19 mouse cellular contexts compared by ENCODE assay signal in the genomic region with DNA sequence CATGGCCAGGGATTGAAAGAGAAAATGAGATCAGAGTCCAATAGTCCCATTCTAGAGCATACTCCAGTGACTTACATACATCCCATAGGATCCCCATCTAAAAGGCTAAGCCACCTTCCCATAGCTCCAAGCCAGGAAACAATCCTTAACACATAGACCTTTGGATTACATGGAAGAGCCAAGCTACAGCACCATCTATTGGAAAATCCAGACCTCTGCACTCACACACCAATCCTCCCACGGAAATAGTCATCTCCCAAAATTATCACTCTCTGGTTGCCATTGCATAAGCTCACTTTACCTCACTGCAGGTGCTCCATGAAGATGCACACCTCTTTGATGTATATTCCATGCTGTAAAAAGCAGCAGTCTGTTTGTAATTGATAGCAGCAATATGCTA.
DNase-seq lines count a peak whose midpoint lies in the region; ATAC-seq and TF ChIP-seq lines count a peak whose summit lies in the region.
"Had no signal": no experiment of that assay in that cellular context is flagged by ENCODE, and none has a peak within 500 bp of the region (broad histone marks: within the 10 kb centered on the region; RNA-seq: fewer than 3 reads in every experiment).

No protein-coding gene starts in this region.

- no peaks in the 10 kb centered on the region for H3K27me3 ChIP-seq in intestine, postnatal 0 days (replicated peaks; ENCODE audit: control insufficient read depth, insufficient read depth, low read length)
- H3K27me3 ChIP-seq in intestine, embryonic 16.5 days (replicated peaks; ENCODE audit: control insufficient read depth, insufficient read depth, low read length) = no peaks in the 10 kb centered on the region
- H3K27me3 ChIP-seq in midbrain, postnatal 0 days (ENCODE audit: insufficient read depth, low read length) = no peaks in the 10 kb centered on the region
- H3K27me3 ChIP-seq in midbrain, embryonic 11.5 days (ENCODE audit: control insufficient read depth, insufficient read depth, low read length) = no peaks in the 10 kb centered on the region
- H3K27me3 ChIP-seq: megakaryocyte, embryonic 14.5 days had no signal

- 61% methylated on average over 1 of the region's 1 CpGs for WGBS in intestine, postnatal 0 days
- WGBS in intestine, embryonic 16.5 days = 50% methylated on average over 1 of the region's 1 CpGs
- 60% methylated on average over 1 of the region's 1 CpGs for WGBS in midbrain, postnatal 0 days
- 76% methylated on average over 1 of the region's 1 CpGs for WGBS in midbrain, embryonic 11.5 days

- TF ChIP-seq POLR2A in cortical plate, adult 2 months (IDR thresholded peaks at IDR 0.05; ENCODE audit: extremely low read depth, insufficient read depth, low read length) = no peak

- ATAC-seq in intestine, postnatal 0 days = no peak
- ATAC-seq in intestine, embryonic 16.5 days = no peak
- no peak for ATAC-seq in midbrain, postnatal 0 days (ENCODE audit: low FRiP score)
- ATAC-seq in midbrain, embryonic 11.5 days (ENCODE audit: low FRiP score) = no peak
- ATAC-seq: forebrain, embryonic 14.5 days; midbrain, embryonic 16.5 days had no signal

- H3K36me3 ChIP-seq in intestine, postnatal 0 days (ENCODE audit: control insufficient read depth, insufficient read depth) = no peaks in the 10 kb centered on the region
- H3K36me3 ChIP-seq in intestine, embryonic 16.5 days (ENCODE audit: control insufficient read depth, insufficient read depth, low read length) = no peaks in the 10 kb centered on the region
- no peaks in the 10 kb centered on the region for H3K36me3 ChIP-seq in midbrain, postnatal 0 days (ENCODE audit: insufficient read depth, low read length)
- H3K36me3 ChIP-seq in midbrain, embryonic 11.5 days (ENCODE audit: control insufficient read depth, insufficient read depth, low read length) = no peaks in the 10 kb centered on the region

- H3K9me3 ChIP-seq in intestine, postnatal 0 days (ENCODE audit: control insufficient read depth) = no peaks in the 10 kb centered on the region
- H3K9me3 ChIP-seq in intestine, embryonic 16.5 days (ENCODE audit: control insufficient read depth, low read length) = no peaks in the 10 kb centered on the region
- H3K9me3 ChIP-seq in midbrain, postnatal 0 days (ENCODE audit: low read length) = no peaks in the 10 kb centered on the region
- no peaks in the 10 kb centered on the region for H3K9me3 ChIP-seq in midbrain, embryonic 11.5 days (ENCODE audit: control insufficient read depth, low read length)
- H3K9me3 ChIP-seq: megakaryocyte, embryonic 14.5 days had no signal

- H3K4me3 ChIP-seq in intestine, postnatal 0 days (ENCODE audit: low read depth, low read length) = no peak overlapping the region
- no peak overlapping the region for H3K4me3 ChIP-seq in intestine, embryonic 16.5 days (ENCODE audit: low read length)
- H3K4me3 ChIP-seq in midbrain, postnatal 0 days (ENCODE audit: low read depth, low read length) = no peak overlapping the region
- H3K4me3 ChIP-seq in midbrain, embryonic 11.5 days (ENCODE audit: low read depth, low read length) = no peak overlapping the region
- no peak overlapping the region for H3K4me3 ChIP-seq in cortical plate, adult 2 months (ENCODE audit: insufficient read depth, low read length)
- H3K4me3 ChIP-seq: megakaryocyte, embryonic 14.5 days had no signal

- H3K9ac ChIP-seq in intestine, postnatal 0 days (ENCODE audit: low read depth, low read length) = no peak overlapping the region
- H3K9ac ChIP-seq in intestine, embryonic 16.5 days (ENCODE audit: low read depth, low read length) = no peak overlapping the region
- H3K9ac ChIP-seq in midbrain, postnatal 0 days (replicated peaks; ENCODE audit: low read length, poor library complexity, severe bottlenecking) = no peak overlapping the region
- no peak overlapping the region for H3K9ac ChIP-seq in midbrain, embryonic 11.5 days (ENCODE audit: low read length)
- H3K9ac ChIP-seq: hindbrain, embryonic 14.5 days had no signal

- peak; percentile 44 for TF ChIP-seq CTCF in intestine, postnatal 0 days (IDR thresholded peaks at IDR 0.05; ENCODE audit: low read depth)
- peak; percentile 57 for TF ChIP-seq CTCF in midbrain, postnatal 0 days (IDR thresholded peaks at IDR 0.05)
- peak; percentile 30; the same call in 1 of the 2 replicates for TF ChIP-seq CTCF in cortical plate, adult 2 months (IDR thresholded peaks at IDR 0.05; ENCODE audit: extremely low read depth, insufficient read depth, low read length)

- no peak overlapping the region for H3K4me2 ChIP-seq in intestine, postnatal 0 days (replicated peaks; ENCODE audit: low read depth)
- no peak overlapping the region for H3K4me2 ChIP-seq in intestine, embryonic 16.5 days (ENCODE audit: low read depth, low read length)
- H3K4me2 ChIP-seq in midbrain, postnatal 0 days (ENCODE audit: low read depth, low read length, poor library complexity, severe bottlenecking) = no peak overlapping the region
- H3K4me2 ChIP-seq in midbrain, embryonic 11.5 days = no peak overlapping the region
- H3K4me2 ChIP-seq: hindbrain, embryonic 14.5 days had no signal

- no peaks in the 10 kb centered on the region for H3K4me1 ChIP-seq in intestine, postnatal 0 days (replicated peaks; ENCODE audit: control insufficient read depth, insufficient read depth, low read length)
- no peaks in the 10 kb centered on the region for H3K4me1 ChIP-seq in intestine, embryonic 16.5 days (ENCODE audit: control insufficient read depth, insufficient read depth, low read length)
- no peaks in the 10 kb centered on the region for H3K4me1 ChIP-seq in midbrain, postnatal 0 days (ENCODE audit: insufficient read depth, low read length)
- no peaks in the 10 kb centered on the region for H3K4me1 ChIP-seq in midbrain, embryonic 11.5 days (ENCODE audit: control insufficient read depth, insufficient read depth, low read length)
- H3K4me1 ChIP-seq in cortical plate, adult 2 months (ENCODE audit: control insufficient read depth, insufficient read depth, low read length) = no peaks in the 10 kb centered on the region
- H3K4me1 ChIP-seq: megakaryocyte, embryonic 14.5 days had no signal

- no peak overlapping the region for H3K27ac ChIP-seq in intestine, postnatal 0 days (ENCODE audit: low read depth, low read length)
- no peak overlapping the region for H3K27ac ChIP-seq in intestine, embryonic 16.5 days (ENCODE audit: low read length)
- H3K27ac ChIP-seq in midbrain, postnatal 0 days (ENCODE audit: low read depth, low read length) = no peak overlapping the region
- H3K27ac ChIP-seq in midbrain, embryonic 11.5 days (ENCODE audit: low read depth, low read length) = no peak overlapping the region
- H3K27ac ChIP-seq in cortical plate, adult 2 months (ENCODE audit: insufficient read depth, low read length) = no peak overlapping the region
- H3K27ac ChIP-seq: hindbrain, embryonic 14.5 days had no signal

- peak; percentile 5 for DNase-seq in embryo, embryonic 11 days
- no peak for DNase-seq in embryo, embryonic 9.5 days (ENCODE audit: extremely low spot score)
- peak; percentile 46 for DNase-seq in midbrain, postnatal 0 days (ENCODE audit: low spot score)
- DNase-seq in midbrain, embryonic 11.5 days (ENCODE audit: low spot score, missing footprints) = no peak
- DNase-seq in gastrocnemius, postnatal 25 days = no peak
- DNase-seq: adrenal gland, adult 2 months; cerebellum, adult 8-10 months; kidney, adult 11 months; kidney, postnatal 14 days; liver; lung, postnatal 10 days; spleen, adult 18-20 months had no signal

Comparison
In these comparisons a context has a peak if more than half of its experiments do, and no peak if none do; other contexts are left out.
1. DNase-seq: peak in embryo, embryonic 11 days (single experiment) and midbrain, postnatal 0 days (single experiment); none in embryo, embryonic 9.5 days (single experiment), midbrain, embryonic 11.5 days (single experiment) and gastrocnemius, postnatal 25 days (single experiment).
2. Peak in every context shown above with its lines, with median percentiles within 50 percentile points of each other: CTCF ChIP-seq.